Mouse (Mus musculus): ENCODE results near the gene Hcn3. TPM values are rescaled to one million over a fixed set of nuclear protein-coding genes. Genes with fewer than 3 reads are reported as not detected.

The Hcn3 gene
- polyA plus RNA-seq, 1 experiment from 2014 or later = 59.3 TPM

DNA sequence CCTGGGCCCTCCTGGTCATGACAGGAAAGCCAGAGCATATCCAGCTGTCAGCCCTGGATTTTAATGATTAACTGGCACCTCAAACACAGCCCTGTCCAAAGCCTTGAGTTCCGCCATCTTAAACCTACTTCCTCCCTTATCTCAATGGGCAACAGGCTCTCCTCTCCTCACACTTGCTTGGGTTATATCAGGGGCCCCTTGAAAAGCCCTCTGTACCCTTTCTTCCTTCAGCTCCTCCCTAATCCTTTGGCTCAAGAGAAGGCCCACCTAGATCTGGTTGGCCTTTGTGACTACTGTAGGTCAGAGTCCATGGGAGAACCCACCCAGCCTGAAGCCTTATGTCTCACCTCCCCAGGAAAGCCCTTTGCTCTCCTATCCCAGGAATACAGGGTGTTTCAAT lies 26.2 kb downstream of the Hcn3 start:
- H3K4me1 ChIP-seq = peaks cover 7% of the 10 kb centered on the region
- ATAC-seq (ENCODE audit: low FRiP score) = no peak
- no peak overlapping the region for H3K9ac ChIP-seq (replicated peaks)
- H3K36me3 ChIP-seq = no peaks in the 10 kb centered on the region
- H3K27me3 ChIP-seq (replicated peaks) = no peaks in the 10 kb centered on the region
- no peaks in the 10 kb centered on the region for H3K9me3 ChIP-seq (replicated peaks)
- H3K4me2 ChIP-seq = no peak overlapping the region
- H3K4me3 ChIP-seq (replicated peaks) = no peak overlapping the region
- WGBS = 100% methylated on average over 1 of the region's 1 CpGs
- H3K27ac ChIP-seq (replicated peaks) = no peak overlapping the region

GRCm38 (mm10) chr3:89133063-89133450 lies 26.9 kb downstream of the Hcn3 start:
- no peak overlapping the region for H3K4me3 ChIP-seq (replicated peaks)
- H3K9me3 ChIP-seq (replicated peaks) = no peaks in the 10 kb centered on the region
- 85% methylated on average over 7 of the region's 7 CpGs for WGBS
- H3K9ac ChIP-seq (replicated peaks) = no peak overlapping the region
- H3K36me3 ChIP-seq = no peaks in the 10 kb centered on the region
- no peak overlapping the region for H3K4me2 ChIP-seq
- no peak for ATAC-seq (ENCODE audit: low FRiP score)
- no peaks in the 10 kb centered on the region for H3K27me3 ChIP-seq (replicated peaks)
- H3K27ac ChIP-seq (replicated peaks) = no peak overlapping the region
- peaks cover 7% of the 10 kb centered on the region for H3K4me1 ChIP-seq

- Histone ChIP-seq H3K9ac (replicated peaks) (peak overlapping the region; percentile 41), H3K9me3 (replicated peaks) (no peaks in the 10 kb centered on the region), H3K36me3 (no peaks in the 10 kb centered on the region), H3K4me3 (replicated peaks) (peak overlapping the region; percentile 35), H3K4me2 (peak overlapping the region; percentile 68), H3K27ac (replicated peaks) (no peak overlapping the region), H3K4me1 (peaks cover 7% of the 10 kb centered on the region), H3K27me3 (replicated peaks) (no peaks in the 10 kb centered on the region)
- ATAC-seq (ENCODE audit: low FRiP score) = 0 out of 2 replicates have a peak, but pooled peaks have one; percentile 38
- 17% methylated on average over 30 of the region's 30 CpGs for WGBS
These were observed 27.5 kb downstream of the Hcn3 start for GRCm38 (mm10) chr3:89132285-89133062.

DNA sequence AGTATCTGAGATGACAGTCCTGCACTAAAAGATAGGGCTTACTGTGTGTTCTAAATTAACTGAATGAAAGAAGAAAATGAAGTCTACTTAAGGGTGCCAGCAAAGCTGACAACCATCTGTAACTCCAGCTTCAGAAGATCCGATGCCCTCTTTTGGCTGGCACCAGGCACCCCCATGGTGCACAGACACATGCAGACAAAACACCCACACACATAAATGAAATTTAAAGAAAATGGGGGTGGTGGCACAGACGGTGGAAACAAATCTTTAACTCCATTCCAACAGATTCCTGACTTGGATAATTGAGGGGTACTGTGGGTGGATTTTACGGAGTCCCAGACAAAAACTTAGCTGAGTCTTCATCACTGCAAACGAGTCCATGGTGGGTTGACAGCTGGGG lies 28.2 kb downstream of the Hcn3 start:
- H3K4me3 ChIP-seq (replicated peaks) = peak overlapping the region; percentile 35; the same call in 1 of the 2 replicates
- no peak for ATAC-seq (ENCODE audit: low FRiP score)
- H3K27ac ChIP-seq (replicated peaks) = no peak overlapping the region
- peak overlapping the region; percentile 68 for H3K4me2 ChIP-seq
- no peaks in the 10 kb centered on the region for H3K27me3 ChIP-seq (replicated peaks)
- H3K4me1 ChIP-seq = peaks cover 7% of the 10 kb centered on the region
- H3K9me3 ChIP-seq (replicated peaks) = no peaks in the 10 kb centered on the region
- H3K36me3 ChIP-seq = no peaks in the 10 kb centered on the region
- H3K9ac ChIP-seq (replicated peaks) = no peak overlapping the region
- WGBS = 37% methylated on average over 4 of the region's 4 CpGs

DNA sequence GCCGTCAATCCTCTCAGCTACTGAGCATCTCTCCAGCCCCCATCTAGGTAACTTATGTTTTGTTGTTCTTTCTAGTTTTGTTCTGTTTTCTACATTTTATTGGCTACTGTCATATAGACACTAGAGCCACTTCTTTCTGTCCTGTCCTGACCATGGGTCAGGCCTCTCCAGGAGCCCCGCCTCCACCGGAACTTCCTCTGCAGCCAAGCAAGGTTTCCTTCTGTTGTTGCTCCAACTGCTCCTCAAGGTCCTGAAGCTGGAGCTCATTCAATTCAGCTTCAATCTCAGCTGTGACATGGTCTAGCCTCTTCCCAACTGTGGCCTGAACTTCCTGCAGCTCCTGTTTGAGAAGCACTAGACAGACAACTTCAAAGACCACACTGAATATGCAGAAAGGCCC lies 30.1 kb downstream of the Hcn3 start:
- H3K4me3 ChIP-seq (replicated peaks) = no peak overlapping the region
- no peaks in the 10 kb centered on the region for H3K27me3 ChIP-seq (replicated peaks)
- H3K4me1 ChIP-seq = peaks cover 7% of the 10 kb centered on the region
- H3K9me3 ChIP-seq (replicated peaks) = no peaks in the 10 kb centered on the region
- H3K9ac ChIP-seq (replicated peaks) = no peak overlapping the region
- H3K36me3 ChIP-seq = no peaks in the 10 kb centered on the region
- no peak for ATAC-seq (ENCODE audit: low FRiP score)
- no peak overlapping the region for H3K4me2 ChIP-seq
- WGBS = 86% methylated on average over 3 of the region's 3 CpGs
- H3K27ac ChIP-seq (replicated peaks) = no peak overlapping the region

- no peak for ATAC-seq (ENCODE audit: low FRiP score)
These were observed 34.0 kb downstream of the Hcn3 start for GRCm38 (mm10) chr3:89125981-89126380.

GRCm38 (mm10) chr3:89124241-89124640 lies 35.8 kb downstream of the Hcn3 start:
- no peak overlapping the region for H3K4me2 ChIP-seq
- ATAC-seq (ENCODE audit: low FRiP score) = no peak
- no peaks in the 10 kb centered on the region for H3K27me3 ChIP-seq (replicated peaks)
- no peak overlapping the region for H3K9ac ChIP-seq (replicated peaks)
- no peaks in the 10 kb centered on the region for H3K9me3 ChIP-seq (replicated peaks)
- no peaks in the 10 kb centered on the region for H3K36me3 ChIP-seq
- H3K27ac ChIP-seq (replicated peaks) = no peak overlapping the region
- H3K4me1 ChIP-seq = no peaks in the 10 kb centered on the region
- no peak overlapping the region for H3K4me3 ChIP-seq (replicated peaks)
- WGBS = 83% methylated on average over 3 of the region's 3 CpGs

More at GRCm38 (mm10) chr3:89125981-89126380, 34.0 kb downstream of the Hcn3 start:
- Histone ChIP-seq H3K9ac (replicated peaks) (no peak overlapping the region), H3K27ac (replicated peaks) (no peak overlapping the region), H3K9me3 (replicated peaks) (no peaks in the 10 kb centered on the region), H3K27me3 (replicated peaks) (no peaks in the 10 kb centered on the region), H3K36me3 (no peaks in the 10 kb centered on the region), H3K4me1 (no peaks in the 10 kb centered on the region), H3K4me2 (no peak overlapping the region), H3K4me3 (replicated peaks) (no peak overlapping the region)
- WGBS = 87% methylated on average over 3 of the region's 3 CpGs

DNA sequence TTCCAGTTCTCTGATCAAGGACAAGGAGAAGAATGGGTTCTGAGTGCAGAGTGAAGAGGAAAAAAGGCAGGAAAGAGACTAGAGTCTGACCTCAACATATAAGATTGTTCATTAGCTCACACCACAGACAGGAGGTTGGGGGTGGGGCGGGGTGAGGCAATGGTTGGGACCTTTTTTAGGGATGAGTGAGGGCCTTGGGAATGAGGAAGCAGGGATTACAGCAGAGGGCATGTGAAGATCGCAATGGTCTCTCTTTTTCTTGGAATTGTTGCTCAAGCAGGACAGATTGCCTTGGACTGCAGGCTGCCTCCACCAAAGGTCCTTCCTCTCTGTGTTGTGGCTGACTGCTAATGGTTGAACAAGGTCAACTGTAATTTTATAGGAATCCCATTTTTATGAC lies 36.7 kb downstream of the Hcn3 start:
- ATAC-seq (ENCODE audit: low FRiP score) = no peak
- H3K27me3 ChIP-seq (replicated peaks) = no peaks in the 10 kb centered on the region

DNA sequence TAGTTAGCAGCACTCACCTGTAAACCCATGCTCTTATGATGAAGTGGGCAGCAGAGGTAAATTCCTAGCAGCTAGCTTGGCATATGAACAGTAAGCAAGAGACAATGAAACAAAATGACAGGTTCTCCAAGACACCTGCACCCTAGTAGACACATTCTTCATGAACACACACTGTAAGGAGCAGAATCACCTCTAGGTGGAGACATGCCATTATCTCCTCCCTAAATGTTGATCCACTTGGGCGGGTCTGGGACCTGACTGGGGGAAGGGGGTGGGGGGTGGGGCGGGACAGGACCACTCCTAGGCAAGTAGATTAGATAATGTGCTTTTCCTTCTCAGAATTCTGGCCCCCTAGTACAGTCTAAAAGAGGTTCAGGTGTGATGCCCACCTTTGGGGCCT lies 44.5 kb downstream of the Hcn3 start:
- Histone ChIP-seq H3K36me3 (no peaks in the 10 kb centered on the region), H3K27ac (replicated peaks) (no peak overlapping the region), H3K4me1 (no peaks in the 10 kb centered on the region), H3K9me3 (replicated peaks) (no peaks in the 10 kb centered on the region), H3K27me3 (replicated peaks) (no peaks in the 10 kb centered on the region), H3K9ac (replicated peaks) (no peak overlapping the region), H3K4me3 (replicated peaks) (no peak overlapping the region), H3K4me2 (no peak overlapping the region)
- ATAC-seq (ENCODE audit: low FRiP score) = no peak
- WGBS = 7% methylated on average over 2 of the region's 2 CpGs

More for the DNA sequence above, 36.7 kb downstream of the Hcn3 start:
- Histone ChIP-seq H3K4me1 (no peaks in the 10 kb centered on the region), H3K9me3 (replicated peaks) (no peaks in the 10 kb centered on the region), H3K9ac (replicated peaks) (no peak overlapping the region), H3K36me3 (no peaks in the 10 kb centered on the region), H3K27ac (replicated peaks) (no peak overlapping the region), H3K4me3 (replicated peaks) (no peak overlapping the region), H3K4me2 (no peak overlapping the region)
- 84% methylated on average over 2 of the region's 2 CpGs for WGBS

DNA sequence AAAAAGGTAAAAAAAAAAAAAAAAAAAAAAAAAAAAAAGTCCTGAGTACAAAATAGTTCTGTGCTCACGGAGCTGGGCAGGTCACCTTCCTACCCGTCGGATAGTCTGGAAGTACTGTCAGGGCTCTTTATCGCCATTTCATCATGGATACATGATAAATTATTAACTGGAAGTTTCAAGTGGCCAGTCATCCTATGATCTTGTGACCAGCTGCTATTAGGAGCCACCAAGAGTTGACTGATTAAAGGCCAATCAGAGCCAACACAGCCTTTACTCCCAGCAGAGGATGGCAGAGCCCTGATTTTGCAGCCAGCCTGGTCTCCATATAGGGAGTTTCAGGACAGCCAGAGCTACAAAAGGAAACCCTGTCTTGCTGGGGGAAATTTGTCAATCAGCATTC lies 46.9 kb downstream of the Hcn3 start:
- H3K9ac ChIP-seq (replicated peaks) = no peak overlapping the region
- no peaks in the 10 kb centered on the region for H3K27me3 ChIP-seq (replicated peaks)
- H3K4me1 ChIP-seq = no peaks in the 10 kb centered on the region
- H3K4me3 ChIP-seq (replicated peaks) = no peak overlapping the region
- no peaks in the 10 kb centered on the region for H3K9me3 ChIP-seq (replicated peaks)
- 92% methylated on average over 4 of the region's 4 CpGs for WGBS
- H3K4me2 ChIP-seq = no peak overlapping the region
- no peak for ATAC-seq (ENCODE audit: low FRiP score)
- H3K27ac ChIP-seq (replicated peaks) = no peak overlapping the region
- H3K36me3 ChIP-seq = no peaks in the 10 kb centered on the region

DNA sequence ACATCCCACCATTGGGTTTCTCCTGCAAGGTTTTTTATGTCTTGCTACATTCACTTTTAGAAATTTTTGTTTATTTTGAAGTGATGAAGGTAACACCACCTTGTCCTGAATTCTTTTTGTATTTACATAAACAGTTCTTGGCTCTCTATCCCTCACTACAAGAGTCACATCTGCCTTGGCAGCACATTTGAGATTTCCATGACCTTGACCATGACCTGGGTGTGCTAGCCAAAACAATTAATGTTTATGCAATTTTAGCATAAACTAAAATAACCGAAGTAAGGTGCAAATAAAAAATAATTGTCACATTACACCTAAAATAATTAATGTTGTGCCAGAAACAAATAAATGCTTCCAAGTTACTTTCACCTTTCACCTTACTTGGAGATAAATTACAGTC lies 51.9 kb downstream of the Hcn3 start:
- ATAC-seq (ENCODE audit: low FRiP score) = no peak
- Histone ChIP-seq H3K4me2 (no peak overlapping the region), H3K36me3 (no peaks in the 10 kb centered on the region), H3K27me3 (replicated peaks) (no peaks in the 10 kb centered on the region), H3K9me3 (replicated peaks) (no peaks in the 10 kb centered on the region), H3K4me1 (no peaks in the 10 kb centered on the region), H3K9ac (replicated peaks) (no peak overlapping the region), H3K4me3 (replicated peaks) (no peak overlapping the region), H3K27ac (replicated peaks) (no peak overlapping the region)
- 67% methylated on average over 1 of the region's 1 CpGs for WGBS

GRCm38 (mm10) chr3:89107545-89107944 lies 52.5 kb downstream of the Hcn3 start:
- H3K4me1 ChIP-seq = peaks cover 4% of the 10 kb centered on the region
- no peak overlapping the region for H3K9ac ChIP-seq (replicated peaks)
- no peaks in the 10 kb centered on the region for H3K9me3 ChIP-seq (replicated peaks)
- H3K27me3 ChIP-seq (replicated peaks) = no peaks in the 10 kb centered on the region
- WGBS = 75% methylated on average over 3 of the region's 3 CpGs
- no peak overlapping the region for H3K27ac ChIP-seq (replicated peaks)
- H3K4me3 ChIP-seq (replicated peaks) = no peak overlapping the region
- H3K4me2 ChIP-seq = no peak overlapping the region
- ATAC-seq (ENCODE audit: low FRiP score) = no peak
- no peaks in the 10 kb centered on the region for H3K36me3 ChIP-seq
